Mouse (Mus musculus) forebrain, embryonic 16.5 days (tissue): ENCODE results near the gene 1700010B08Rik. TPM values are rescaled to one million over a fixed set of nuclear protein-coding genes. Genes with fewer than 3 reads are reported as not detected.
A peak's percentile ranks its signal among the peaks of the same experiment; 100 is the strongest.
"Not testable (repeated sequence)": the region's sequence is repeated elsewhere in the genome, so short reads cannot be mapped to it uniquely, and the experiment has no call there.

Experiments used
- ATAC-seq: fragments of 200-750 bp; cut with Nextera tagmentation; 2 replicates; pipeline ENCODE4 v1.8.0; 2017; ENCODE audit warnings: mild to moderate bottlenecking, moderate library complexity
- H3K27ac ChIP-seq: fragments of 300-500 bp; sonication (generic); 2 replicates; pipeline ENCODE4 v1.5.1; 2014; ENCODE audit warnings: low read length, control low read depth
- H3K27me3 ChIP-seq: fragments of 300-500 bp; sonication (generic); replicated peaks from 2 replicates; pipeline ENCODE4 v1.6.1; 2014; ENCODE audit warnings: low read length; ENCODE audit not compliant: control insufficient read depth, insufficient read depth
- H3K36me3 ChIP-seq: fragments of 300-500 bp; sonication (generic); 2 replicates; pipeline ENCODE4 v1.6.1; 2014; ENCODE audit not compliant: control insufficient read depth, insufficient read depth
- H3K4me1 ChIP-seq: fragments of 300-500 bp; sonication (generic); replicated peaks from 2 replicates; pipeline ENCODE4 v1.6.1; 2014; ENCODE audit warnings: low read length; ENCODE audit not compliant: control insufficient read depth, insufficient read depth
- H3K4me2 ChIP-seq: fragments of 300-500 bp; sonication (generic); 2 replicates; pipeline ENCODE4 v1.6.1; 2014; ENCODE audit warnings: mild to moderate bottlenecking, low read length, control low read depth
- H3K4me3 ChIP-seq: fragments of 300-500 bp; sonication (generic); replicated peaks from 2 replicates; pipeline ENCODE4 v1.5.1; 2014; ENCODE audit warnings: mild to moderate bottlenecking, low read length, control low read depth
- H3K9ac ChIP-seq: fragments of 300-500 bp; sonication (generic); replicated peaks from 2 replicates; pipeline ENCODE4 v1.6.1; 2014; ENCODE audit warnings: low read depth, low read length, control low read depth
- H3K9me3 ChIP-seq: fragments of 300-500 bp; sonication (generic); 2 replicates; pipeline ENCODE4 v1.6.1; 2016; ENCODE audit warnings: low read length; ENCODE audit not compliant: control insufficient read depth
- WGBS: fragments of 180-500 bp; shearing (Covaris S2); extraction: QIAGEN DNeasy Blood & Tissue Kit; methylation state at CpG from one replicate; pipeline ENCODE4 v1.1.7; 2014; 5-methylcytosine and 5-hydroxymethylcytosine counted together
- polyA plus RNA-seq: library from polyadenylated mRNA; unstranded; fragments of >200 nt; fragmentation: Nextera tagmentation; extraction: Ambion mirVana; gene quantifications from 2 replicates; pipeline ENCODE4 v1.2.1, GENCODE M21; 2015

Gene 1700010B08Rik
- not detected in 2 replicates for polyA plus RNA-seq

- not testable (repeated sequence) for H3K9me3 ChIP-seq, H3K36me3 ChIP-seq, H3K4me2 ChIP-seq, H3K27ac ChIP-seq, H3K27me3 ChIP-seq, H3K4me1 ChIP-seq, H3K9ac ChIP-seq, ATAC-seq, H3K4me3 ChIP-seq
- WGBS, result 90% methylated on average over 5 of the region's 7 CpGs
Observed at GRCm38 (mm10) chr2:173719115-173719514, at the start of gene 1700010B08Rik. Gene 1700010B08Rik, plus strand, starts transcription at chr2:173719415.

- H3K9ac ChIP-seq, result no peak overlapping the region
- peak; percentile 58; the same call in 1 of the 2 replicates for ATAC-seq
- no peak overlapping the region for H3K4me2 ChIP-seq
- H3K27me3 ChIP-seq, result no peaks in the 10 kb centered on the region
- WGBS, result 39% methylated on average over 2 of the region's 2 CpGs
- no peaks in the 10 kb centered on the region for H3K9me3 ChIP-seq
- H3K4me1 ChIP-seq, result peaks cover 14% of the 10 kb centered on the region
- H3K4me3 ChIP-seq, result no peak overlapping the region
- H3K36me3 ChIP-seq, result no peaks in the 10 kb centered on the region
- no peak overlapping the region for H3K27ac ChIP-seq
Observed at GRCm38 (mm10) chr2:173672328-173672896, 46.8 kb upstream of the 1700010B08Rik start.

GRCm38 (mm10) chr2:173673469-173673868 is 45.7 kb upstream of the 1700010B08Rik start:
- H3K9me3 ChIP-seq, result no peaks in the 10 kb centered on the region
- no peaks in the 10 kb centered on the region for H3K27me3 ChIP-seq
- WGBS, result 83% methylated on average over 1 of the region's 1 CpGs
- H3K4me3 ChIP-seq, result no peak overlapping the region
- H3K27ac ChIP-seq, result no peak overlapping the region
- ATAC-seq, result no peak
- H3K9ac ChIP-seq, result no peak overlapping the region
- no peak overlapping the region for H3K4me2 ChIP-seq
- no peaks in the 10 kb centered on the region for H3K36me3 ChIP-seq
- peaks cover 14% of the 10 kb centered on the region for H3K4me1 ChIP-seq

GRCm38 (mm10) chr2:173678593-173678992 is 40.6 kb upstream of the 1700010B08Rik start:
- no peaks in the 10 kb centered on the region for H3K9me3 ChIP-seq
- H3K27me3 ChIP-seq, result no peaks in the 10 kb centered on the region
- H3K4me1 ChIP-seq, result no peaks in the 10 kb centered on the region
- 95% methylated on average over 2 of the region's 2 CpGs for WGBS
- no peak overlapping the region for H3K9ac ChIP-seq
- no peak for ATAC-seq
- no peaks in the 10 kb centered on the region for H3K36me3 ChIP-seq
- H3K4me3 ChIP-seq, result no peak overlapping the region
- no peak overlapping the region for H3K4me2 ChIP-seq
- H3K27ac ChIP-seq, result no peak overlapping the region

- Histone ChIP-seq H3K27me3 (no peaks in the 10 kb centered on the region), H3K36me3 (no peaks in the 10 kb centered on the region), H3K4me3 (no peak overlapping the region), H3K9me3 (no peaks in the 10 kb centered on the region), H3K27ac (no peak overlapping the region), H3K4me1 (no peaks in the 10 kb centered on the region), H3K4me2 (no peak overlapping the region), H3K9ac (no peak overlapping the region)
- ATAC-seq, result no peak
- 63% methylated on average over 3 of the region's 3 CpGs for WGBS
Observed at GRCm38 (mm10) chr2:173679217-173679616, 40.0 kb upstream of the 1700010B08Rik start.

- Histone ChIP-seq H3K36me3 (no peaks in the 10 kb centered on the region), H3K9me3 (no peaks in the 10 kb centered on the region), H3K4me2 (no peak overlapping the region), H3K9ac (no peak overlapping the region), H3K4me1 (no peaks in the 10 kb centered on the region), H3K4me3 (no peak overlapping the region), H3K27me3 (no peaks in the 10 kb centered on the region), H3K27ac (no peak overlapping the region)
- ATAC-seq, result no peak
- 75% methylated on average over 1 of the region's 1 CpGs for WGBS
Observed at GRCm38 (mm10) chr2:173680153-173680552, 39.1 kb upstream of the 1700010B08Rik start.

- Histone ChIP-seq H3K36me3 (no peaks in the 10 kb centered on the region), H3K4me3 (no peak overlapping the region), H3K27ac (no peak overlapping the region), H3K4me1 (no peaks in the 10 kb centered on the region), H3K27me3 (no peaks in the 10 kb centered on the region), H3K4me2 (no peak overlapping the region), H3K9me3 (no peaks in the 10 kb centered on the region), H3K9ac (no peak overlapping the region)
- no peak for ATAC-seq
- WGBS, result 60% methylated on average over 10 of the region's 10 CpGs
Observed at GRCm38 (mm10) chr2:173682773-173683172, 36.4 kb upstream of the 1700010B08Rik start.

GRCm38 (mm10) chr2:173685781-173686361 is 33.3 kb upstream of the 1700010B08Rik start:
- Histone ChIP-seq H3K4me2 (no peak overlapping the region), H3K36me3 (no peaks in the 10 kb centered on the region), H3K9me3 (no peaks in the 10 kb centered on the region), H3K27me3 (no peaks in the 10 kb centered on the region), H3K4me3 (no peak overlapping the region), H3K27ac (no peak overlapping the region), H3K4me1 (no peaks in the 10 kb centered on the region), H3K9ac (no peak overlapping the region)
- 91% methylated on average over 3 of the region's 3 CpGs for WGBS
- no peak for ATAC-seq

GRCm38 (mm10) chr2:173687363-173687762 is 31.9 kb upstream of the 1700010B08Rik start:
- H3K9me3 ChIP-seq, result no peaks in the 10 kb centered on the region
- 86% methylated on average over 5 of the region's 5 CpGs for WGBS
- no peak overlapping the region for H3K4me2 ChIP-seq
- H3K36me3 ChIP-seq, result no peaks in the 10 kb centered on the region
- no peak overlapping the region for H3K9ac ChIP-seq
- H3K27me3 ChIP-seq, result no peaks in the 10 kb centered on the region
- 0 out of 2 replicates have a peak, but pooled peaks cover 3% of the 10 kb centered on the region for H3K4me1 ChIP-seq
- no peak for ATAC-seq
- H3K27ac ChIP-seq, result no peak overlapping the region
- H3K4me3 ChIP-seq, result no peak overlapping the region
